Mouse (Mus musculus): ENCODE data around the gene Sytl3. TPM values are rescaled to one million over a fixed set of nuclear protein-coding genes. Genes with fewer than 3 reads are reported as not detected.
"Not testable (repeated sequence)": the region's sequence is repeated elsewhere in the genome, so short reads cannot be mapped to it uniquely, and the experiment has no call there.

Gene Sytl3
- polyA plus RNA-seq, 1 experiment: 3.7 TPM

- not testable (repeated sequence) for H3K4me1 ChIP-seq (ENCODE audit: control insufficient read depth, insufficient read depth, low read length); H3K36me3 ChIP-seq (ENCODE audit: control insufficient read depth, insufficient read depth, low read length); H3K27ac ChIP-seq (ENCODE audit: insufficient read depth, low read depth, low read length); H3K27me3 ChIP-seq (replicated peaks; ENCODE audit: control insufficient read depth, insufficient read depth, low read length); DNase-seq; H3K4me3 ChIP-seq (ENCODE audit: insufficient read depth, low read depth, low read length)
- WGBS: 93% methylated on average over 6 of the region's 6 CpGs
Measured at GRCm38 (mm10) chr17:6632850-6633249, 26.0 kb upstream of the Sytl3 start.

GRCm38 (mm10) chr17:6635781-6636180, 23.1 kb upstream of the Sytl3 start:
- WGBS: 96% methylated on average over 2 of the region's 4 CpGs
- H3K4me3 ChIP-seq (ENCODE audit: insufficient read depth, low read depth, low read length); DNase-seq; H3K27ac ChIP-seq (ENCODE audit: insufficient read depth, low read depth, low read length); H3K36me3 ChIP-seq (ENCODE audit: control insufficient read depth, insufficient read depth, low read length); H3K4me1 ChIP-seq (ENCODE audit: control insufficient read depth, insufficient read depth, low read length); H3K27me3 ChIP-seq (replicated peaks; ENCODE audit: control insufficient read depth, insufficient read depth, low read length): not testable (repeated sequence)

GRCm38 (mm10) chr17:6636861-6637260, 22.0 kb upstream of the Sytl3 start:
- no peak overlapping the region for H3K27ac ChIP-seq (ENCODE audit: insufficient read depth, low read depth, low read length)
- no peak overlapping the region for H3K4me3 ChIP-seq (ENCODE audit: insufficient read depth, low read depth, low read length)
- 87% methylated on average over 5 of the region's 5 CpGs for WGBS
- no peaks in the 10 kb centered on the region for H3K27me3 ChIP-seq (replicated peaks; ENCODE audit: control insufficient read depth, insufficient read depth, low read length)
- no peak for DNase-seq
- no peaks in the 10 kb centered on the region for H3K4me1 ChIP-seq (ENCODE audit: control insufficient read depth, insufficient read depth, low read length)
- no peak for TF ChIP-seq CTCF (conservative IDR thresholded peaks at IDR 0.05; ENCODE audit: insufficient read depth, insufficient read length, low read depth, low read length)
- no peak for TF ChIP-seq POLR2A (IDR thresholded peaks at IDR 0.05; ENCODE audit: low read depth, low read length)
- H3K36me3 ChIP-seq (ENCODE audit: control insufficient read depth, insufficient read depth, low read length): no peaks in the 10 kb centered on the region

GRCm38 (mm10) chr17:6637434-6637833, 21.5 kb upstream of the Sytl3 start:
- H3K36me3 ChIP-seq (ENCODE audit: control insufficient read depth, insufficient read depth, low read length); H3K27me3 ChIP-seq (replicated peaks; ENCODE audit: control insufficient read depth, insufficient read depth, low read length); H3K27ac ChIP-seq (ENCODE audit: insufficient read depth, low read depth, low read length); H3K4me3 ChIP-seq (ENCODE audit: insufficient read depth, low read depth, low read length); H3K4me1 ChIP-seq (ENCODE audit: control insufficient read depth, insufficient read depth, low read length); DNase-seq: not testable (repeated sequence)
- 98% methylated on average over 4 of the region's 4 CpGs for WGBS

GRCm38 (mm10) chr17:6638444-6638843, 20.4 kb upstream of the Sytl3 start:
- not testable (repeated sequence) for DNase-seq; H3K36me3 ChIP-seq (ENCODE audit: control insufficient read depth, insufficient read depth, low read length); H3K4me3 ChIP-seq (ENCODE audit: insufficient read depth, low read depth, low read length); H3K27ac ChIP-seq (ENCODE audit: insufficient read depth, low read depth, low read length); H3K27me3 ChIP-seq (replicated peaks; ENCODE audit: control insufficient read depth, insufficient read depth, low read length); H3K4me1 ChIP-seq (ENCODE audit: control insufficient read depth, insufficient read depth, low read length)
- WGBS: 80% methylated on average over 8 of the region's 8 CpGs

GRCm38 (mm10) chr17:6639486-6639885, 19.4 kb upstream of the Sytl3 start:
- 93% methylated on average over 17 of the region's 21 CpGs for WGBS
- H3K27me3 ChIP-seq (replicated peaks; ENCODE audit: control insufficient read depth, insufficient read depth, low read length); H3K4me1 ChIP-seq (ENCODE audit: control insufficient read depth, insufficient read depth, low read length); DNase-seq; H3K4me3 ChIP-seq (ENCODE audit: insufficient read depth, low read depth, low read length); H3K27ac ChIP-seq (ENCODE audit: insufficient read depth, low read depth, low read length); H3K36me3 ChIP-seq (ENCODE audit: control insufficient read depth, insufficient read depth, low read length): not testable (repeated sequence)

- H3K4me3 ChIP-seq (ENCODE audit: insufficient read depth, low read depth, low read length); H3K4me1 ChIP-seq (ENCODE audit: control insufficient read depth, insufficient read depth, low read length); H3K27me3 ChIP-seq (replicated peaks; ENCODE audit: control insufficient read depth, insufficient read depth, low read length); H3K27ac ChIP-seq (ENCODE audit: insufficient read depth, low read depth, low read length); H3K36me3 ChIP-seq (ENCODE audit: control insufficient read depth, insufficient read depth, low read length); DNase-seq: not testable (repeated sequence)
- WGBS: 97% methylated on average over 10 of the region's 10 CpGs
Measured at GRCm38 (mm10) chr17:6640044-6640637, 18.8 kb upstream of the Sytl3 start.

GRCm38 (mm10) chr17:6640771-6641429, 18.0 kb upstream of the Sytl3 start:
- H3K27me3 ChIP-seq (replicated peaks; ENCODE audit: control insufficient read depth, insufficient read depth, low read length); DNase-seq; H3K27ac ChIP-seq (ENCODE audit: insufficient read depth, low read depth, low read length): not testable (repeated sequence)

GRCm38 (mm10) chr17:6644210-6644609, 14.7 kb upstream of the Sytl3 start:
- WGBS: 87% methylated on average over 9 of the region's 9 CpGs
- H3K27me3 ChIP-seq (replicated peaks; ENCODE audit: control insufficient read depth, insufficient read depth, low read length); H3K27ac ChIP-seq (ENCODE audit: insufficient read depth, low read depth, low read length); H3K4me1 ChIP-seq (ENCODE audit: control insufficient read depth, insufficient read depth, low read length); DNase-seq; H3K4me3 ChIP-seq (ENCODE audit: insufficient read depth, low read depth, low read length); H3K36me3 ChIP-seq (ENCODE audit: control insufficient read depth, insufficient read depth, low read length): not testable (repeated sequence)

More at GRCm38 (mm10) chr17:6640771-6641429, 18.0 kb upstream of the Sytl3 start:
- not testable (repeated sequence) for H3K36me3 ChIP-seq (ENCODE audit: control insufficient read depth, insufficient read depth, low read length); H3K4me1 ChIP-seq (ENCODE audit: control insufficient read depth, insufficient read depth, low read length); H3K4me3 ChIP-seq (ENCODE audit: insufficient read depth, low read depth, low read length)
- WGBS: 73% methylated on average over 14 of the region's 14 CpGs

- H3K36me3 ChIP-seq (ENCODE audit: control insufficient read depth, insufficient read depth, low read length); H3K27me3 ChIP-seq (replicated peaks; ENCODE audit: control insufficient read depth, insufficient read depth, low read length); H3K27ac ChIP-seq (ENCODE audit: insufficient read depth, low read depth, low read length); H3K4me1 ChIP-seq (ENCODE audit: control insufficient read depth, insufficient read depth, low read length); DNase-seq; H3K4me3 ChIP-seq (ENCODE audit: insufficient read depth, low read depth, low read length): not testable (repeated sequence)
- WGBS: 90% methylated on average over 4 of the region's 4 CpGs
Measured at GRCm38 (mm10) chr17:6644673-6645072, 14.2 kb upstream of the Sytl3 start.

- not testable (repeated sequence) for H3K27me3 ChIP-seq (replicated peaks; ENCODE audit: control insufficient read depth, insufficient read depth, low read length); DNase-seq; H3K4me3 ChIP-seq (ENCODE audit: insufficient read depth, low read depth, low read length); H3K27ac ChIP-seq (ENCODE audit: insufficient read depth, low read depth, low read length); H3K4me1 ChIP-seq (ENCODE audit: control insufficient read depth, insufficient read depth, low read length); H3K36me3 ChIP-seq (ENCODE audit: control insufficient read depth, insufficient read depth, low read length)
- WGBS: 90% methylated on average over 4 of the region's 4 CpGs
Measured at GRCm38 (mm10) chr17:6645668-6646067, 13.2 kb upstream of the Sytl3 start.

Data from kidney, adult 2 months (tissue).